Mouse (Mus musculus) C2C12 (cell line): Measurements from ENCODE around the gene Zscan21.

Experiments used
- CTCF ChIP-seq: IDR thresholded peaks from one replicate; pipeline ENCODE4 v1.5.1; 2011; ENCODE audit not compliant: control insufficient read depth, insufficient read depth, insufficient read length
- MYOD1 ChIP-seq: IDR thresholded peaks from one replicate; pipeline ENCODE4 v1.6.1; 2011; ENCODE audit warnings: low read depth; ENCODE audit not compliant: control insufficient read depth, insufficient read length
- MYOG ChIP-seq: IDR thresholded peaks from one replicate; pipeline ENCODE4 v1.6.1; 2011; ENCODE audit not compliant: control insufficient read depth, insufficient read length; ENCODE audit errors: extremely low read depth
- USF1 ChIP-seq: IDR thresholded peaks from one replicate; pipeline ENCODE4 v1.6.1; 2011; ENCODE audit warnings: low read depth, mild to moderate bottlenecking, control low read depth, moderate library complexity

DNA sequence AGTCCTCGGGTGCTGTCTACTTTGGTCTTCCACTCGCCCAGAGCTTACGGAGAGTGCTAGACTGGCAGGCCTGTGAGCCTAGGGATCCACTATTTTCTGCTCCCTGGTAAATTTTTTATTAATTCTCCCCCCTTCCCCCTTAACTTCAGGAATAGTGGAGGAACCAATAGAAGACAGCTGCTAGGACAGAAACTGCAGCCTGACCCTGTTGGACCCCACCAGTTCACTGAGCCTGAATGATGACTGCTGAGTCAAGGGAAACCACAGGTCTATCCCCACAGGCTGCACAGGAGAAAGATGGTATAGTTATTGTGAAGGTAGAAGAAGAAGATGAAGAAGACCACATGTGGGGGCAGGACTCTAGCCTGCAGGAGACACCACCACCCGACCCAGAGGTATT, 23.9 kb upstream of the Zscan21 start:
- TF ChIP-seq USF1 (no peak), CTCF (no peak), MYOG (no peak), MYOD1 (no peak)
